Mouse (Mus musculus): ENCODE data around the gene Adamts12. TPM values are rescaled to one million over a fixed set of nuclear protein-coding genes. Genes with fewer than 3 reads are reported as not detected.

The Adamts12 gene
- total RNA-seq, 1 experiment: 0.85 TPM

DNA sequence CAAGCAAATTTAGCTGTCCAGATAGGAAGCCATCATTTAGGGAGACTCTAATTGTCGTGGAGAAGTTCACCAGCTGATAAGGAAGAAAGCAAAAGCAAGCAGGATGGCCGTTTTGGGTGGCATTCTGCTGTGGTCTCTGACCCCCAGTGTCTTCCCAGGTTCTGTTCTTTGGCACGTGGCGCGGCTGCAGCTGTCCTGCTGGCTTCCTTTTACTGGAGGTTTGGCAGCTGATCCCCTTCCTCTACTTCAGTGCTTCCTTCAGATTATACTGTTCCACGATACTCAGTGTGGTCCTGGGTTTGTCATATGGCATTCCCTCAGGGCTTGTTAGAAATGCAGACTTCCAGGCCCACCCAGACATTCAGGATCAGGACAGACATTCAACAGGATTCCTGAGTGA, 63.9 kb downstream of the Adamts12 start:
- DNase-seq (ENCODE audit: low read depth, low spot score): no peak
- Histone ChIP-seq H3K4me3 (ENCODE audit: insufficient read depth in 1 of 2, low read depth in 1 of 2, low read length in 2 of 2, poor library complexity in 1 of 2, severe bottlenecking in 1 of 2) (no peak overlapping the region), H3K9ac (ENCODE audit: insufficient read depth, low read depth, low read length, poor library complexity, severe bottlenecking) (no peak overlapping the region), H3K36me3 (ENCODE audit: control insufficient read depth, insufficient read depth, low read length, poor library complexity, severe bottlenecking) (no peaks in the 10 kb centered on the region), H3K27ac (ENCODE audit: insufficient read depth, low read depth, low read length, poor library complexity, severe bottlenecking) (no peak overlapping the region), H3K4me1 (ENCODE audit: control insufficient read depth in 2 of 2, insufficient read depth in 2 of 2, low read length in 2 of 2, poor library complexity in 1 of 2) (no peaks in the 10 kb centered on the region), H3K9me3 (ENCODE audit: control insufficient read depth, insufficient read depth, low read depth, low read length) (no peaks in the 10 kb centered on the region)
- no peak for TF ChIP-seq MAFK (IDR thresholded peaks at IDR 0.05; ENCODE audit: insufficient read depth, low read depth, low read length)
- in situ Hi-C loops (cut with MboI; ENCODE audit: low sequenced_read_pairs in 2 of 2, unreplicated experiment in 2 of 2): no loop called here

DNA sequence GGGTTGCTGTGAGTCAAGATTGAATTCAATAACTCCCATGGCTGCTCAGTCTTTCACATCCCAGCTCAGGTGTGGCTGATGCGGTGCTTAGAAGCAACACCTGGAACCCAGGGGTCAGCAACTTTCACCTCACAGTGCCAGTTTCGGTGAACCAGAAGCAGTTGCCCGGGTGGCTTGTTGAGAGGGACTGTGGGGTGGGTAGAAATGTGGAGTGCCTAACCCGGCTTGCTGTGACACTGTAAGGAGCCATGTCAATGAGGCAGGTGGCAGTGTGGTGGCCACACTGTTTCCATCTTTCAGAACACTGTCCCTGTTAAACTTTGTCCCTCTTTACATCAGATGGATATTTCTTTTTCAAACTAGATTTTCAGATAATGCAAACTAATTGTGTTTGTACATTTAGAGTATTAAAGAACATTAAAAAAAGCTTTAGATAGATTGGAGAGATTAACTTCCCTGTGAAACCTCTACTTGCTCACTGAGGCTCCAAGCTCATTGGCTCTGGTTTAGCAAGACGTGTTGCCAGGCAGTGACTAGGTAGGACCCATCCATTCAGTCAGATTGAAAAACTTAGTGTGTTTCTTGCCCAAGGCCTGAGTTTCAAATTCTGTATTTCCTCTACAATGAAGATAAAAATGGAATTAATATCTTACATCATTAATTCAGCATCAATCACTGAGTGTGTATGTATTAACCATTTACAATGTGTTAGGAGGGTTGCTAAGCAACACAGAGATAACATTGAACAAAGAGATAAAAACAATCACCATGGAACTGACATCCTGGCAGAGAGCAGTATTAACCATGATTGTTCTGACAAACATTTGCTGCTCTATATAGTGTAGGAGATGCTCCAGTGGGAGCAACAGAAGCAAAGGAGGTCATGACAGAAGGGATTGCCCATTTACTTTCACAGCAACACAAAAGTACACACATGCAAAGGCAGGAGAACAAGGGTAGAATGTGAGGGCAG, 68.3 kb downstream of the Adamts12 start:
- TF ChIP-seq ZNF384 (IDR thresholded peaks at IDR 0.05; ENCODE audit: low read depth, low read length): no peak
- TF ChIP-seq HCFC1 (IDR thresholded peaks at IDR 0.05; ENCODE audit: borderline replicate concordance, insufficient read depth, low read length): no peak
- no peak for TF ChIP-seq ZC3H11A (IDR thresholded peaks at IDR 0.05; ENCODE audit: borderline replicate concordance, low read depth, low read length)
- TF ChIP-seq MAFK (IDR thresholded peaks at IDR 0.05; ENCODE audit: insufficient read depth, low read depth, low read length): no peak
- TF ChIP-seq CHD2 (IDR thresholded peaks at IDR 0.05; ENCODE audit: low read depth, low read length): no peak
- no peak overlapping the region for H3K9ac ChIP-seq (ENCODE audit: insufficient read depth, low read depth, low read length, poor library complexity, severe bottlenecking)
- H3K4me1 ChIP-seq (ENCODE audit: control insufficient read depth in 2 of 2, insufficient read depth in 2 of 2, low read length in 2 of 2, poor library complexity in 1 of 2): no peaks in the 10 kb centered on the region
- DNase-seq (ENCODE audit: low read depth, low spot score): no peak
- H3K9me3 ChIP-seq (ENCODE audit: control insufficient read depth, insufficient read depth, low read depth, low read length): no peaks in the 10 kb centered on the region
- H3K4me3 ChIP-seq (ENCODE audit: insufficient read depth in 1 of 2, low read depth in 1 of 2, low read length in 2 of 2, poor library complexity in 1 of 2, severe bottlenecking in 1 of 2): no peak overlapping the region
- in situ Hi-C loops (cut with MboI; ENCODE audit: low sequenced_read_pairs in 2 of 2, unreplicated experiment in 2 of 2): no loop called here
- H3K36me3 ChIP-seq (ENCODE audit: control insufficient read depth, insufficient read depth, low read length, poor library complexity, severe bottlenecking): no peaks in the 10 kb centered on the region
- no peak overlapping the region for H3K27ac ChIP-seq (ENCODE audit: insufficient read depth, low read depth, low read length, poor library complexity, severe bottlenecking)

DNA sequence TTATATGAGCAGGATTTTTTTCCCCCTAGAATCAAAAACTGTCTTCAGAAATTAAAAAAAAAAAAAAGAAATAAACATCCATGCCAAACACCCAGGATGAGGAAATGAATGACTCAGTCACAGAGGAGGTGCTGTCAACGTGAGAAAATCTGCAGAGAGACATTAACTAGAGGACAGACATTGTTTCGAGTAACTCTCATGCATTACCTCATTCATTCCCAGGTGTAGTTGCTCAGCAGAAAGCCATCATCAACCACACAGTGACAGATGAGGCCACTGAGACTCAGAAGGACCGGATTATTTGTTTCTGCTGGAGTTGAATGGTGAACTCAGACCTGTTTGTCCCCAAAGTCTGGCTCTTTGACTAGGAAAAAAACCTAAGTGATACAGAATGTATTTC, 81.0 kb downstream of the Adamts12 start:
- no peak for DNase-seq (ENCODE audit: low read depth, low spot score)
- Histone ChIP-seq H3K9ac (ENCODE audit: insufficient read depth, low read depth, low read length, poor library complexity, severe bottlenecking) (no peak overlapping the region), H3K4me1 (ENCODE audit: control insufficient read depth in 2 of 2, insufficient read depth in 2 of 2, low read length in 2 of 2, poor library complexity in 1 of 2) (no peaks in the 10 kb centered on the region), H3K27ac (ENCODE audit: insufficient read depth, low read depth, low read length, poor library complexity, severe bottlenecking) (no peak overlapping the region), H3K36me3 (ENCODE audit: control insufficient read depth, insufficient read depth, low read length, poor library complexity, severe bottlenecking) (no peaks in the 10 kb centered on the region), H3K9me3 (ENCODE audit: control insufficient read depth, insufficient read depth, low read depth, low read length) (no peaks in the 10 kb centered on the region), H3K4me3 (ENCODE audit: insufficient read depth in 1 of 2, low read depth in 1 of 2, low read length in 2 of 2, poor library complexity in 1 of 2, severe bottlenecking in 1 of 2) (no peak overlapping the region)
- TF ChIP-seq MAFK (IDR thresholded peaks at IDR 0.05; ENCODE audit: insufficient read depth, low read depth, low read length) (no peak), HCFC1 (IDR thresholded peaks at IDR 0.05; ENCODE audit: borderline replicate concordance, insufficient read depth, low read length) (no peak)
- in situ Hi-C loops (cut with MboI; ENCODE audit: low sequenced_read_pairs in 2 of 2, unreplicated experiment in 2 of 2): no loop called here

DNA sequence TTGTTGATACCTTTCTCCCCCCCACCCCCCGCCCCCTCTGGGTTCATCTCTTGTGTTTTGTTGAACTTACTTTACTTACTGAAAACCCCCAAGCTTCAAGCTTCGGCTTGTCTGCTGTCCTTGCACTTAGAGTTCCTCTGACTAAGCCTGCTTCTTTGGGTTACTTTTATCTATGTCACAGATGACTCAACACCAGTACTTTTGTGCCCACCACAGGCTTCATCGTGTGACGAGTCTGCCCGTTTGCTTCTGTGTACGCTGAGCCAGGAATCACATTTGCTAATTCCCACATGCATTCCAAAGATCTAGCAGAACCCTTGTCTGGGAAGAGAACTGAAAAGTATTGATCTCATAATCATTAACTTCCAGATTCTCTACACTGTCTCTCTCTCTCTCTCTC, 94.8 kb downstream of the Adamts12 start:
- H3K36me3 ChIP-seq (ENCODE audit: control insufficient read depth, insufficient read depth, low read length, poor library complexity, severe bottlenecking): no peaks in the 10 kb centered on the region
- H3K27ac ChIP-seq (ENCODE audit: insufficient read depth, low read depth, low read length, poor library complexity, severe bottlenecking): no peak overlapping the region
- in situ Hi-C loops (cut with MboI; ENCODE audit: low sequenced_read_pairs in 2 of 2, unreplicated experiment in 2 of 2): no loop called here
- no peak for TF ChIP-seq HCFC1 (IDR thresholded peaks at IDR 0.05; ENCODE audit: borderline replicate concordance, insufficient read depth, low read length)
- TF ChIP-seq MAFK (IDR thresholded peaks at IDR 0.05; ENCODE audit: insufficient read depth, low read depth, low read length): no peak
- no peak for TF ChIP-seq ZC3H11A (IDR thresholded peaks at IDR 0.05; ENCODE audit: borderline replicate concordance, low read depth, low read length)
- no peak for TF ChIP-seq CHD2 (IDR thresholded peaks at IDR 0.05; ENCODE audit: low read depth, low read length)
- no peak for TF ChIP-seq ZNF384 (IDR thresholded peaks at IDR 0.05; ENCODE audit: low read depth, low read length)
- DNase-seq (ENCODE audit: low read depth, low spot score): no peak
- H3K9ac ChIP-seq (ENCODE audit: insufficient read depth, low read depth, low read length, poor library complexity, severe bottlenecking): no peak overlapping the region
- no peaks in the 10 kb centered on the region for H3K4me1 ChIP-seq (ENCODE audit: control insufficient read depth in 2 of 2, insufficient read depth in 2 of 2, low read length in 2 of 2, poor library complexity in 1 of 2)
- no peak overlapping the region for H3K4me3 ChIP-seq (ENCODE audit: insufficient read depth in 1 of 2, low read depth in 1 of 2, low read length in 2 of 2, poor library complexity in 1 of 2, severe bottlenecking in 1 of 2)
- H3K9me3 ChIP-seq (ENCODE audit: control insufficient read depth, insufficient read depth, low read depth, low read length): no peaks in the 10 kb centered on the region

DNA sequence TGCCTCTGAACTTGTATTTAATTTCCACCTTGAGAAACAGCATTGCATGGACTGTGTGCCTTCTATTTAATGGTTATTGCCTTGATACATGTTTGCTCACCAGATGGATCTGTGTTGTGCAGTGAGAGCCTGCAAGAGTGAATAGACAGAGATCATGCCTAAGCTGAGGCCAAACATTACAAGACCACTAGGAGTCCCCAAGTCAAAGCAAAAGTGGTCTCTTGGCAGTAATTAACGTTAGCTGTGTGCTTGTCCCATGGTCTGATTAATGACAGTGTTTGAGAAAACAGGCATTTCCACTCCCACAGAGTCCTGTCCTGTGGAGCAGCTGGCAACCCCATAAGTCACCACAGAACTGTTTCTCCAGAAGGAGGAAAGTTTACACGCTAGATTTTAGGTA, 96.2 kb downstream of the Adamts12 start:
- in situ Hi-C loops (cut with MboI; ENCODE audit: low sequenced_read_pairs in 2 of 2, unreplicated experiment in 2 of 2): no loop called here
- Histone ChIP-seq H3K27ac (ENCODE audit: insufficient read depth, low read depth, low read length, poor library complexity, severe bottlenecking) (no peak overlapping the region), H3K4me1 (ENCODE audit: control insufficient read depth in 2 of 2, insufficient read depth in 2 of 2, low read length in 2 of 2, poor library complexity in 1 of 2) (no peaks in the 10 kb centered on the region), H3K9ac (ENCODE audit: insufficient read depth, low read depth, low read length, poor library complexity, severe bottlenecking) (no peak overlapping the region), H3K36me3 (ENCODE audit: control insufficient read depth, insufficient read depth, low read length, poor library complexity, severe bottlenecking) (no peaks in the 10 kb centered on the region), H3K4me3 (ENCODE audit: insufficient read depth in 1 of 2, low read depth in 1 of 2, low read length in 2 of 2, poor library complexity in 1 of 2, severe bottlenecking in 1 of 2) (no peak overlapping the region), H3K9me3 (ENCODE audit: control insufficient read depth, insufficient read depth, low read depth, low read length) (no peaks in the 10 kb centered on the region)
- TF ChIP-seq HCFC1 (IDR thresholded peaks at IDR 0.05; ENCODE audit: borderline replicate concordance, insufficient read depth, low read length) (no peak), MAFK (IDR thresholded peaks at IDR 0.05; ENCODE audit: insufficient read depth, low read depth, low read length) (no peak), ZC3H11A (IDR thresholded peaks at IDR 0.05; ENCODE audit: borderline replicate concordance, low read depth, low read length) (no peak)
- no peak for DNase-seq (ENCODE audit: low read depth, low spot score)
